Mouse (Mus musculus): Measurements from ENCODE around the gene Evc2.

The Evc2 gene

DNA sequence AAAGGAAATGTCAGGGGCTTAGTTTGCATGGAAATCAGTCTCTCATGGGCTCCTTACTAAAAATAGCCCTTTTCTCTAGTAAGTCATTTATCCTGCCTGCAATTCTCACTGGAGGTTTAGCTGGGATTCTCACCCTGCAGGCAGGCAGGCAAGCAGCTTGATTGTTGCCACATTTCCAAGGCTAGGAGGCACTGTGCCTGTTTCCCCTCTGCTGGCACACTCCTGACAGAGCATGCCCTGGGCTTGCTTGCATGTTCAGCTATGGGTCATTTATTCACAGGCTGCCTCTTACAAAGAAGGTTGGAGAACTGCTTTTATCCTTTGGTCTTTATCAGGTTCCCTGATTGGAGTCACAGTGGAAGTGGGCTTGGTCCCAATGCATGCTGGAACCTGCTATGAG is 27.5 kb downstream of the Evc2 start:
- no peak for DNase-seq (ENCODE audit: low spot score in 2 of 2)

DNA sequence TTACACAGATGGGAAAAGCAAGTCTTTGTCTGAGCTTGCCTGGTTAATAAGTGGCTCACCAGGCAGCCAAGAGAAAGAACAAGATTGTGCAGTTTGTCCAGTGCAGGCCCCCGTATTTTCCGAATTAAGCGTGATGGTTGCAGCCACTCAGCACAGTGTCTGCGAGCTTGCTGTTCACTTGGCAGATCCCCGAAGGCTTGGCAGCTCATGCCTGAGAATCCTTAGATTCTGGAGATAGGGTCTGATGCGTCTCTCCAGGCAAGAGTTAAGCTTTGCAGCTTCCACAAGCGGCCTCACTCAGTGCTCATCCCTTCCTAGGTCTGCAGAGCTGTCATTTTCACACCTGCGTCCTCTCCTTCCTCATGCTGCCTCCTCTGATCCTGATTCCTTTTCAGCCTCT is 30.5 kb downstream of the Evc2 start:
- no peak for DNase-seq (ENCODE audit: low spot score in 2 of 2)

GRCm38 (mm10) chr5:37377376-37377775 is 39.1 kb downstream of the Evc2 start:
- DNase-seq (ENCODE audit: low spot score in 2 of 2) = no peak

GRCm38 (mm10) chr5:37380641-37381040 is 42.3 kb downstream of the Evc2 start:
- DNase-seq (ENCODE audit: low spot score in 2 of 2) = no peak

DNA sequence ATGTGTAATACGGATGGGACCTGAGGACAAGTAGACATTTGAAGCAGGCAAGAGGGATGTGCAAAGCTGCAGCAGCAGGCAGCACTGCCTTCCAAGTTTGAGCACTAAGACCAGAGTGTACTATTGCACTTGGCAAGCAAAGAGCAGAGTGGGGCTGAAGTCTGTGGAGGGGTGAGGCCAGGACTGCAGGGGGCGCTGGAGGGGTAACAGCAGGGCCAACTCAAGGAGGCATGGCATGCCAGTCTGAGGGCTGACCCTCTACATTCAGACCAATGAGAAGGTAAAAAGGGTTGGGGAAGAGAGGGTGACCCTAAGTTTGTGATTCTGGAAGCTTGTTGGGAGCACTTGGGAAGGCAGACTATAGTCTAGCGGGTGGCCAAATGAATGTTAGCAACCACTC is 45.3 kb downstream of the Evc2 start:
- DNase-seq (ENCODE audit: low spot score in 2 of 2) = no peak

GRCm38 (mm10) chr5:37388646-37389045 is 50.3 kb downstream of the Evc2 start:
- DNase-seq (ENCODE audit: low spot score in 2 of 2) = no peak

DNA sequence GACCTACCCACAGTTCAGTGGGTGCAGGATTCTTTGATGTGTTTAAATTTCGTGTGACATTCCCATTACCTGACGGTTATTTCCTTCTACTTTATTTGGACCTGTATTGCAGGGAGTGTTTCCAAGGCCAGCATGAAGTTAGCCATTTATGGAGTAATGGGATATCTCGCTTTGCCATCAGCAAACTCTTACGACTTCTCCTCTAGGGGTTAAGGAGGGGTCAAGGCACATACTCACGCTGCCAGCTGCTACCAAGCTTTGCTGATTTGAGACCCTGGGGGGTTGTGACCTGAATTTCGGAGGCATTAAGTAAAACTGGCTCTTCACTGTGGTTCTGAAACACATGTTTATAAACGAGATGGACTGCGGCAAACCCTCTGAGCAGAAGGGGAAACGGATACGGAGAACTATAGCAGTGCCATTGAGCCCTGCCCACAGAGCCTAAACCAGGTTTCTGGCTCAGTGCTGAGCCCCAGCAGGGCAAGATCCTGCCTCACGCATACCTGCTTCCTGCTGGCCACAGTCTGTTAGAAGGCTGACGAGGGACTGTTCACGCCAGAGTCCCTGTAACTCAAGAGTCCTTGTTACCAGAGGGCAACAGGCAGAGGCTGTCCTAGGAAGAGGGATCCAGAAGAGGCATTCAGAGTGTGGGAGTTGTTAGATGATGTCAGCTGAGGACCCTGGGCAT is 51.7 kb downstream of the Evc2 start:
- DNase-seq (ENCODE audit: low spot score in 2 of 2) = no peak

- DNase-seq (ENCODE audit: low spot score in 2 of 2) = no peak
These were observed 52.6 kb downstream of the Evc2 start for GRCm38 (mm10) chr5:37390923-37391322.

GRCm38 (mm10) chr5:37391901-37392300 is 53.6 kb downstream of the Evc2 start:
- DNase-seq (ENCODE audit: low spot score in 2 of 2) = no peak

- DNase-seq (ENCODE audit: low spot score in 2 of 2) = no peak
These were observed 57.1 kb downstream of the Evc2 start for GRCm38 (mm10) chr5:37395172-37396030.

DNA sequence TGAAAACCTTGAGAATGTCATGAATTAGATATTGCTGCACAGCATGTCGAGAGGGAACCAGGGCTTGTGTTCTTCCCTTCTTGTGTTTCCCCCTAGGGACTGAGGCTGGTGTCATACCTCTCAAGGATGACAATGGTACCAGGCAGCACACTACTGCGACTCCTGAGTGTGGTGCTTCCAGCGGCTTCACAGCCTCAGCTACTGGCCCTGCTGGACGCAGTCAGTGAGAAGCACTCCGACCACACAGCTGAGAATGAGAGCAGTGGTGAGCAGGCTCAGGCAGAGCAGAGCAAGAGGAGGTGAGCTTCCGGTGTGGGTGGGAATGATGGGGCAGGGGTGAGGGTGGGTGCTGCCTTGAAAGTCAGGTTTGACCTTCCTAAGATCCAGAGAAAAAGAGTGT is 80.7 kb downstream of the Evc2 start:
- DNase-seq (ENCODE audit: low spot score in 2 of 2) = no peak

DNA sequence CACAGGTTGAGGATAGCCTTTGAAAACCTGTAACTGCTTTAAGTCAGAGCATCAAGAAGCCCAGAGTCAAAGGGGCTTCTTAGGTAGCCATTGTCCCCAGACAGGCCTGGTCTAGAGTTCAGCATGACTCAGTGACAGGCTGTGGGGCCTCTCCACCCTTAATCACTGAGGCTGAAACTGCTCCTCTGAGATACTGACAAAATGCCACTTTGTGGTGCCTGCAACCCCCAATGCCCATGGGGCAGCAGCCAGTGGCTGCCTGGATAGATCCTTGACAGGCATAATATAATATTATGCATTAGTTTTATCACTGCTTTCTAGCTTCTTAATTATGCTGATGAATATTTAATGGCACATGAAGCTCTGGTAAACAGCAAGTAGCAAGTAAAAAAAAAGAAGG is 88.9 kb downstream of the Evc2 start:
- no peak for DNase-seq (ENCODE audit: low spot score in 2 of 2)

GRCm38 (mm10) chr5:37435417-37435816 is 97.1 kb downstream of the Evc2 start:
- DNase-seq (ENCODE audit: low spot score in 2 of 2) = no peak

- DNase-seq (ENCODE audit: low spot score in 2 of 2) = no peak
These were observed 104.5 kb downstream of the Evc2 start for GRCm38 (mm10) chr5:37442767-37443166.

DNA sequence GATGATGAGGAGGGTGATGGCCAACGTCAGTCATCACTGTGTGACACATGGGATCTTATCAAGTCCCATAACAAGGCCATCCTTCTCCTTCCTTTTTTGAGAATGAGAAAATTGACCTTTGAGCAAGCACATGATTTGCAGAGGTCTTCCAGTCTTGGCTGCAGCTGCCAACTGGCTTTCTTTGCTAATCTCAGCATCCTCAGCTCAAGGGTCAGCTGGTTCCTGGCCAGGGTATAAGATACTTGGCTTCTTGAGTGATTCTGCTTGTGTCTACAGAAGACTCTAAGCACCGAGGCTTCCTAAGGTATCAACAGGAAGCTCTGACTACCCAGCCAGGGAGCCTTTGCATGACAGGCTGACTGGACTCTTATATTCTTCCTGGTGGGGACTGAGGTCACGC is 109.2 kb downstream of the Evc2 start:
- no peak for DNase-seq (ENCODE audit: low spot score in 2 of 2)

- DNase-seq (ENCODE audit: low spot score in 2 of 2) = no peak
These were observed 118.3 kb downstream of the Evc2 start for GRCm38 (mm10) chr5:37456590-37456989.

DNA sequence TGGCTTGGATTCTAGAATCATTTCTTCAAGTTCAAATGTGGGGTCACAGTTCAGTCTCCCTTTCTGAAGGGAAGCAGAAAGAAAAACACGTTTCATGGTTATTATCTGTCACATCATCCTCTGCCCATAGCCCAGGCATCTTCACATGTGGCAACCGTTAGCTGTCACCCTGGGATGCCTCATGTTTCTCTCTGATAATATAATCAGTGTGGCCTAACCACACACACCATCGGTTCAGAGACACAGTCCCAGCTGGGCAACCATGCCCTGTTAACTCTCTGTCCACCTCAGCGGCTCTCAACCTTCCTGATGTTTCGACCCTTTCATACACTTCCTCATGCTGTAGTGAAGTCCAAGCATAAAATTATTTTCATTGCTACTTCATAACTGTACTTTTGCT is 118.9 kb downstream of the Evc2 start:
- DNase-seq (ENCODE audit: low spot score in 2 of 2) = no peak

DNA sequence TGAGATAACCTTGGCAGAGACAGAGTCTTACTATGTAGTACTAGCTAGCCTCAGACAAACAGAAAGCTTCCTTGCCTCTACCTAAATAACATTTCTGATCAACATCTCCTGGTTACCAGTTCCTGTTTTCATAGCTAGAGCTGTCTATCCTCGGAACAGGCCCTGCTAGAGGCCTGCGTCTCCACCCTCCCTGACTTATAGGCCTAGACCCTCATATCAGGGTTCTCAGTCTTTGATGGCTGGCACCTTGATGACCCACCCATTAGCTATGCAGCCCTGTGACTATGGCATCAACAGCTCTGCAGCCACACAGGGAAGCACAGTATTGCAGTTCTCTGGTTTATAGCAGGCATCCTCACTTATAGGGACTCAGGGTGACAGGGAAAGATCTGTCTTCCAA is 119.5 kb downstream of the Evc2 start:
- no peak for DNase-seq (ENCODE audit: low spot score in 2 of 2)

GRCm38 (mm10) chr5:37458236-37458635 is 119.9 kb downstream of the Evc2 start:
- DNase-seq (ENCODE audit: low spot score in 2 of 2) = no peak

GRCm38 (mm10) chr5:37465461-37465860 is 127.2 kb downstream of the Evc2 start:
- DNase-seq (ENCODE audit: low spot score in 2 of 2) = peak; percentile 18 to 42

- DNase-seq (ENCODE audit: low spot score in 2 of 2) = no peak
These were observed 129.3 kb downstream of the Evc2 start for GRCm38 (mm10) chr5:37467646-37468045.

DNA sequence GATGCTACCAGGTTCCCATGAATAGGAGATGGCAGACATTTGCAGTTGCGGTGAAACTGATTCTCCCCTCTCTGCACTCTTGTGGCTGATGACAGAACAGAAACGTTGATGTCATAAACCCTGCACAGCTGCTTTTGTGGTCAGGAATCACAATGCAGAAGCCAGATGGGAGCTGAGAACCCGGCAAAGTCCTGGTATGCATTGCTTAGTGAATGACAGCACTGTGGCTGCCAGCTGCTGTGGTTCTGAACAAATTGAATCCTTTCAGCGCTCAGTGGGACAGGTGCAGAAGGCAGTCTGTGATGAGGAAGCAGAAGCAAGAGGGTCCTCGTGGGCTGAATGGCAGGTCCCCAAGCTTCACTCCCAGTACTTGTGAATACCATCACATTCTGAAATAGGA is 130.7 kb downstream of the Evc2 start:
- DNase-seq (ENCODE audit: low spot score in 2 of 2) = no peak

DNA sequence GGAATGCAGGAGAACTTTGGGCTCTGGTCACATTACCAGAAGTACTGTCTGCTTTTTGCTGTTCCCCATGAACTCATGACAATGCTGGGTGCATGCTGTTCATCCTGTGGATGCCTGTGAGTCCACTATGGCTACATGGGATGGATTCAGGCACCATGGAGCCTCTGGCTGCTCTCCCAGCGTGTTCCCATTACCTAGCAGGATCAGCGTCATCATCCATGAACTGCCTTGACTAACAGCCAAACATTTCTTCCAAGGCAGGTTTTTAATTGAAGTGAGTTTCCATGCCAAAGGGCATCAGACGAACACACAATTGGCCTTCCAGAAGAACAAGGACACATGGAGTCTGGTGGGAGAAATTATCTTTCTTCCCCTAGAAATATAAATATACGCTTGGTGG is 133.3 kb downstream of the Evc2 start:
- DNase-seq (ENCODE audit: low spot score in 2 of 2) = no peak
